Mouse (Mus musculus): ENCODE results near the gene Tox4.

- TF ChIP-seq CTCF (conservative IDR thresholded peaks at IDR 0.05; ENCODE audit: low read length): no peak
- TF ChIP-seq POU5F1 (IDR thresholded peaks at IDR 0.05; ENCODE audit: borderline replicate concordance, low read length): no peak
Observed at GRCm38 (mm10) chr14:52314808-52315150, 35.8 kb downstream of the Tox4 start.
